Mouse (Mus musculus) limb, embryonic 12.5 days (tissue): ENCODE measurements at regions not wholly inside any gene's neighbourhood (a gene's known extent, or its start where the extent isn't known, plus 50 kb on each side); places are given as distances from the start of the nearest gene placed in this dataset.

Experiments used
- ATAC-seq: fragments of 200-750 bp; cut with Nextera tagmentation; 2 replicates; pipeline ENCODE4 v1.8.0; 2017; ENCODE audit warnings: low read depth, moderate TSS enrichment; ENCODE audit not compliant: insufficient number of reproducible peaks, insufficient read depth, low FRiP score, low TSS enrichment
- H3K27ac ChIP-seq: fragments of 300-500 bp; sonication (generic); 2 replicates; pipeline ENCODE4 v1.5.1; 2016; ENCODE audit warnings: mild to moderate bottlenecking, moderate library complexity
- H3K27me3 ChIP-seq: fragments of 300-500 bp; sonication (generic); 2 replicates; pipeline ENCODE4 v1.6.1; 2016; ENCODE audit warnings: mild to moderate bottlenecking, moderate library complexity
- H3K36me3 ChIP-seq: fragments of 300-500 bp; sonication (generic); 2 replicates; pipeline ENCODE4 v1.6.1; 2016; ENCODE audit warnings: mild to moderate bottlenecking, moderate library complexity
- H3K4me1 ChIP-seq: fragments of 300-500 bp; sonication (generic); replicated peaks from 2 replicates; pipeline ENCODE4 v1.6.1; 2016
- H3K4me2 ChIP-seq: fragments of 300-500 bp; sonication (generic); 2 replicates; pipeline ENCODE4 v1.6.1; 2016; ENCODE audit warnings: mild to moderate bottlenecking, moderate library complexity
- H3K4me3 ChIP-seq: fragments of 300-500 bp; sonication (generic); replicated peaks from 2 replicates; pipeline ENCODE4 v1.5.1; 2016; ENCODE audit warnings: mild to moderate bottlenecking
- H3K9ac ChIP-seq: fragments of 300-500 bp; sonication (generic); replicated peaks from 2 replicates; pipeline ENCODE4 v1.6.1; 2016; ENCODE audit warnings: mild to moderate bottlenecking, moderate library complexity
- H3K9me3 ChIP-seq: fragments of 300-500 bp; sonication (generic); 2 replicates; pipeline ENCODE4 v1.6.1; 2016; ENCODE audit warnings: mild to moderate bottlenecking, moderate library complexity
- WGBS: fragments of 180-500 bp; shearing (Covaris S2); methylation state at CpG from one replicate; pipeline ENCODE4 v1.1.7; 2016; 5-methylcytosine and 5-hydroxymethylcytosine counted together

GRCm38 (mm10) chr3:61466641-61467040 lies 100.9 kb upstream of the B430305J03Rik start:
- Histone ChIP-seq H3K36me3 (no peaks in the 10 kb centered on the region), H3K9ac (no peak overlapping the region), H3K27me3 (no peaks in the 10 kb centered on the region), H3K27ac (no peak overlapping the region), H3K4me3 (no peak overlapping the region), H3K4me2 (no peak overlapping the region), H3K9me3 (no peaks in the 10 kb centered on the region), H3K4me1 (no peaks in the 10 kb centered on the region)
- ATAC-seq: no peak
- 89% methylated on average over 2 of the region's 2 CpGs for WGBS

GRCm38 (mm10) chr3:61460076-61460475 lies 94.3 kb upstream of the B430305J03Rik start:
- no peaks in the 10 kb centered on the region for H3K9me3 ChIP-seq
- H3K4me1 ChIP-seq: no peaks in the 10 kb centered on the region
- H3K27ac ChIP-seq: no peak overlapping the region
- no peaks in the 10 kb centered on the region for H3K27me3 ChIP-seq
- ATAC-seq: no peak
- no peak overlapping the region for H3K4me2 ChIP-seq
- no peak overlapping the region for H3K4me3 ChIP-seq
- no peak overlapping the region for H3K9ac ChIP-seq
- no peaks in the 10 kb centered on the region for H3K36me3 ChIP-seq

GRCm38 (mm10) chr3:61456598-61456997 lies 90.8 kb upstream of the B430305J03Rik start:
- 64% methylated on average over 2 of the region's 2 CpGs for WGBS
- H3K36me3 ChIP-seq: no peaks in the 10 kb centered on the region
- H3K4me3 ChIP-seq: no peak overlapping the region
- ATAC-seq: peak; percentile 56
- 0 out of 2 replicates have a peak, but pooled peaks cover 3% of the 10 kb centered on the region for H3K9me3 ChIP-seq
- no peak overlapping the region for H3K27ac ChIP-seq
- H3K4me1 ChIP-seq: no peaks in the 10 kb centered on the region
- H3K27me3 ChIP-seq: no peaks in the 10 kb centered on the region
- H3K9ac ChIP-seq: no peak overlapping the region
- H3K4me2 ChIP-seq: no peak overlapping the region

GRCm38 (mm10) chr3:61442000-61442739 lies 76.4 kb upstream of the B430305J03Rik start:
- no peaks in the 10 kb centered on the region for H3K4me1 ChIP-seq
- H3K9ac ChIP-seq: no peak overlapping the region
- H3K4me2 ChIP-seq: no peak overlapping the region
- no peaks in the 10 kb centered on the region for H3K27me3 ChIP-seq
- H3K36me3 ChIP-seq: no peaks in the 10 kb centered on the region
- ATAC-seq: no peak
- WGBS: 76% methylated on average over 2 of the region's 2 CpGs
- no peak overlapping the region for H3K4me3 ChIP-seq
- H3K27ac ChIP-seq: no peak overlapping the region
- H3K9me3 ChIP-seq: no peaks in the 10 kb centered on the region

GRCm38 (mm10) chr3:61441445-61441844 lies 75.7 kb upstream of the B430305J03Rik start:
- H3K27ac ChIP-seq: no peak overlapping the region
- H3K4me2 ChIP-seq: no peak overlapping the region
- no peaks in the 10 kb centered on the region for H3K4me1 ChIP-seq
- 88% methylated on average over 4 of the region's 4 CpGs for WGBS
- no peaks in the 10 kb centered on the region for H3K36me3 ChIP-seq
- H3K9ac ChIP-seq: no peak overlapping the region
- no peaks in the 10 kb centered on the region for H3K9me3 ChIP-seq
- H3K4me3 ChIP-seq: no peak overlapping the region
- ATAC-seq: no peak
- no peaks in the 10 kb centered on the region for H3K27me3 ChIP-seq

GRCm38 (mm10) chr3:61428713-61429112 lies 63.0 kb upstream of the B430305J03Rik start:
- Histone ChIP-seq H3K4me1 (no peaks in the 10 kb centered on the region), H3K27ac (no peak overlapping the region), H3K9ac (no peak overlapping the region), H3K36me3 (no peaks in the 10 kb centered on the region), H3K4me3 (no peak overlapping the region), H3K9me3 (no peaks in the 10 kb centered on the region), H3K4me2 (no peak overlapping the region), H3K27me3 (no peaks in the 10 kb centered on the region)
- WGBS: 86% methylated on average over 1 of the region's 1 CpGs
- ATAC-seq: no peak

- no peaks in the 10 kb centered on the region for H3K9me3 ChIP-seq
- no peaks in the 10 kb centered on the region for H3K36me3 ChIP-seq
- no peak overlapping the region for H3K4me2 ChIP-seq
- no peak overlapping the region for H3K27ac ChIP-seq
- no peak for ATAC-seq
- H3K4me3 ChIP-seq: no peak overlapping the region
- no peak overlapping the region for H3K9ac ChIP-seq
- no peaks in the 10 kb centered on the region for H3K27me3 ChIP-seq
- WGBS: 79% methylated on average over 5 of the region's 5 CpGs
- H3K4me1 ChIP-seq: no peaks in the 10 kb centered on the region
Measured at GRCm38 (mm10) chr3:61423945-61424344, 58.2 kb upstream of the B430305J03Rik start.

- Histone ChIP-seq H3K27ac (no peak overlapping the region), H3K27me3 (no peaks in the 10 kb centered on the region), H3K4me3 (no peak overlapping the region), H3K9ac (no peak overlapping the region), H3K36me3 (no peaks in the 10 kb centered on the region), H3K4me2 (no peak overlapping the region), H3K4me1 (no peaks in the 10 kb centered on the region), H3K9me3 (no peaks in the 10 kb centered on the region)
- ATAC-seq: no peak
- 84% methylated on average over 3 of the region's 3 CpGs for WGBS
Measured at GRCm38 (mm10) chr3:61419706-61420105, 54.0 kb upstream of the B430305J03Rik start.

GRCm38 (mm10) chr3:61418096-61418495 lies 52.3 kb upstream of the B430305J03Rik start:
- Histone ChIP-seq H3K4me1 (no peaks in the 10 kb centered on the region), H3K4me2 (no peak overlapping the region), H3K9me3 (no peaks in the 10 kb centered on the region), H3K9ac (no peak overlapping the region), H3K36me3 (no peaks in the 10 kb centered on the region), H3K27me3 (no peaks in the 10 kb centered on the region), H3K4me3 (no peak overlapping the region), H3K27ac (no peak overlapping the region)
- no peak for ATAC-seq
- 88% methylated on average over 3 of the region's 3 CpGs for WGBS
